8 mouse cellular contexts compared by ENCODE assay signal in genomic region chr5:5379870-5380730, GRCm38 (mm10). TPM values are rescaled to one million over a fixed set of nuclear protein-coding genes. Genes with fewer than 3 reads are reported as not detected.
DNase-seq lines count a peak whose midpoint lies in the region; ATAC-seq and TF ChIP-seq lines count a peak whose summit lies in the region.

No protein-coding gene starts in this region.

- DNase-seq in adrenal gland, postnatal 10 days = peak; percentile 71
- peak; percentile 76 for DNase-seq in embryo, embryonic 10.5 days (ENCODE audit: low spot score)
- peak; percentile 63 to 72 for DNase-seq in gastrocnemius, postnatal 4 days (ENCODE audit: low spot score in 2 of 2)
- peak; percentile 82 for DNase-seq in limb, embryonic 10.5 days (ENCODE audit: low spot score)
- peak; percentile 80 for DNase-seq in midbrain, embryonic 10.5 days (ENCODE audit: low spot score)
- DNase-seq in right cerebral cortex, postnatal 4 days = peak; percentile 66

- H3K4me1 ChIP-seq in intestine, postnatal 0 days (replicated peaks; ENCODE audit: control insufficient read depth, insufficient read depth, low read length) = no peaks in the 10 kb centered on the region
- H3K4me1 ChIP-seq in limb, embryonic 10.5 days = peaks cover 21% of the 10 kb centered on the region
- peaks cover 23% of the 10 kb centered on the region for H3K4me1 ChIP-seq in midbrain, embryonic 10.5 days

- TF ChIP-seq CTCF in intestine, postnatal 0 days (IDR thresholded peaks at IDR 0.05; ENCODE audit: low read depth) = peak; percentile 34; the same call in 1 of the 2 replicates

- peak overlapping the region; percentile 74 for H3K4me3 ChIP-seq in intestine, postnatal 0 days (ENCODE audit: low read depth, low read length)
- H3K4me3 ChIP-seq in limb, embryonic 10.5 days = peak overlapping the region; percentile 75
- peak overlapping the region; percentile 73 for H3K4me3 ChIP-seq in midbrain, embryonic 10.5 days

- peak overlapping the region; percentile 81 for H3K9ac ChIP-seq in intestine, postnatal 0 days (ENCODE audit: low read depth, low read length)

- H3K4me2 ChIP-seq in intestine, postnatal 0 days (replicated peaks; ENCODE audit: low read depth) = peak overlapping the region; percentile 99

- H3K27me3 ChIP-seq in intestine, postnatal 0 days (replicated peaks; ENCODE audit: control insufficient read depth, insufficient read depth, low read length) = no peaks in the 10 kb centered on the region
- H3K27me3 ChIP-seq in limb, embryonic 10.5 days (ENCODE audit: low read depth, poor library complexity, severe bottlenecking) = no peaks in the 10 kb centered on the region
- 0 out of 2 replicates have a peak, but pooled peaks cover 3% of the 10 kb centered on the region for H3K27me3 ChIP-seq in midbrain, embryonic 10.5 days (ENCODE audit: low read depth, poor library complexity, severe bottlenecking)

- H3K36me3 ChIP-seq in intestine, postnatal 0 days (ENCODE audit: control insufficient read depth, insufficient read depth) = no peaks in the 10 kb centered on the region
- no peaks in the 10 kb centered on the region for H3K36me3 ChIP-seq in limb, embryonic 10.5 days
- no peaks in the 10 kb centered on the region for H3K36me3 ChIP-seq in midbrain, embryonic 10.5 days

- H3K9me3 ChIP-seq in intestine, postnatal 0 days (ENCODE audit: control insufficient read depth) = no peaks in the 10 kb centered on the region
- H3K9me3 ChIP-seq in limb, embryonic 10.5 days (replicated peaks) = no peaks in the 10 kb centered on the region
- H3K9me3 ChIP-seq in midbrain, embryonic 10.5 days (replicated peaks) = no peaks in the 10 kb centered on the region

- peak; percentile 90 for ATAC-seq in intestine, postnatal 0 days
- ATAC-seq in erythroid progenitor cell, adult 5-6 weeks (replicated peaks; ENCODE audit: low FRiP score, poor library complexity, severe bottlenecking) = no peak

- under 1% methylated on average over 111 of the region's 128 CpGs for WGBS in intestine, postnatal 0 days
- WGBS in limb, embryonic 10.5 days = 2% methylated on average over 113 of the region's 128 CpGs
- WGBS in midbrain, embryonic 10.5 days = under 1% methylated on average over 127 of the region's 128 CpGs

- H3K27ac ChIP-seq in intestine, postnatal 0 days (ENCODE audit: low read depth, low read length) = peak overlapping the region; percentile 79
- peak overlapping the region; percentile 97 for H3K27ac ChIP-seq in limb, embryonic 10.5 days
- peak overlapping the region; percentile 96 for H3K27ac ChIP-seq in midbrain, embryonic 10.5 days (replicated peaks)

RNA-seq across cellular contexts. Expression of gene Cdk14, which starts 40.0 kb away (rescaled TPM):
- 10 to 100 TPM; 17.8 to 21.9 TPM for total RNA-seq in adrenal gland, postnatal 10 days (2021)
- 10 to 100 TPM; 34.1 to 34.4 TPM for total RNA-seq in gastrocnemius, postnatal 4 days (2021)
- polyA plus RNA-seq in intestine, postnatal 0 days (2015; fragmentation: Nextera tagmentation; extraction: Ambion mirVana) = 3.8 and 4.4 TPM in 2 replicates
- 11.8 and 16.1 TPM in 2 replicates for polyA plus RNA-seq in limb, embryonic 10.5 days (2016; fragmentation: Nextera tagmentation; extraction: Ambion mirVana)
- 10.3 and 15.8 TPM in 2 replicates for polyA plus RNA-seq in midbrain, embryonic 10.5 days (2016; fragmentation: Nextera tagmentation; extraction: Ambion mirVana)
- 0.72 and 2.5 TPM in 2 replicates for total RNA-seq in erythroid progenitor cell, adult 5-6 weeks (2015; ENCODE audit: low replicate concordance)
- total RNA-seq in erythroid progenitor cell, adult 5-6 weeks (2017; ENCODE audit: low replicate concordance) = 1.0 TPM in 1 of 2 replicates, not detected in the other

Comparison
In these comparisons a context has a peak if more than half of its experiments do, and no peak if none do; other contexts are left out.
1. RNA of gene Cdk14, which starts 40.0 kb away (total RNA-seq): 34.1 to 34.4 TPM in gastrocnemius, postnatal 4 days and 17.8 to 21.9 TPM in adrenal gland, postnatal 10 days; 0.72 to 2.5 TPM in erythroid progenitor cell, adult 5-6 weeks; every median in the first group is over 4 times any median in the second.
2. Peak in every context shown above with its lines, with median percentiles within 50 percentile points of each other: DNase-seq, H3K27ac ChIP-seq and H3K4me3 ChIP-seq.